Mouse (Mus musculus): ENCODE data around the gene Pcif1.
"Not testable (repeated sequence)": the region's sequence is repeated elsewhere in the genome, so short reads cannot be mapped to it uniquely, and the experiment has no call there.

The Pcif1 gene

DNA sequence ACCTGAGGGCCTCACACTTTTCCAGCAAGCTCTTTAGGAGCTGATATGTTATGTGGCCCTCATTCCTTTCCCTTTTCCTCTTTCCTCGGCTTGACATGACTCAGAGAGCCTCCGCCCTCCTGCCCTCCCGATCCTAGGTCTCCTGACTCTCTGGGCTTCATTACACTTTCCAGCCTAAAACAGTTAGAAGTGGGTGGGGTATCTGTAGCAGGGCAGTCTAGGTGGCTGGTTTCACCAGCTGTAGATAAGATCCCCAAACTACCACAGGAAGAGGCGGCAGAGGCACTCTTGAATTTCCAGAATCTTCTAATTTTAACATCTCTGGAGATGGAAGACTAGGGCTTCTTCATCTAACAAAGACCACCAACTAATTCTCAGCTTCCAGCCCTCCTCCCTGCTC lies 14.5 kb upstream of the Pcif1 start:
- intact Hi-C loops (cut with DNase I) = no loop called here

DNA sequence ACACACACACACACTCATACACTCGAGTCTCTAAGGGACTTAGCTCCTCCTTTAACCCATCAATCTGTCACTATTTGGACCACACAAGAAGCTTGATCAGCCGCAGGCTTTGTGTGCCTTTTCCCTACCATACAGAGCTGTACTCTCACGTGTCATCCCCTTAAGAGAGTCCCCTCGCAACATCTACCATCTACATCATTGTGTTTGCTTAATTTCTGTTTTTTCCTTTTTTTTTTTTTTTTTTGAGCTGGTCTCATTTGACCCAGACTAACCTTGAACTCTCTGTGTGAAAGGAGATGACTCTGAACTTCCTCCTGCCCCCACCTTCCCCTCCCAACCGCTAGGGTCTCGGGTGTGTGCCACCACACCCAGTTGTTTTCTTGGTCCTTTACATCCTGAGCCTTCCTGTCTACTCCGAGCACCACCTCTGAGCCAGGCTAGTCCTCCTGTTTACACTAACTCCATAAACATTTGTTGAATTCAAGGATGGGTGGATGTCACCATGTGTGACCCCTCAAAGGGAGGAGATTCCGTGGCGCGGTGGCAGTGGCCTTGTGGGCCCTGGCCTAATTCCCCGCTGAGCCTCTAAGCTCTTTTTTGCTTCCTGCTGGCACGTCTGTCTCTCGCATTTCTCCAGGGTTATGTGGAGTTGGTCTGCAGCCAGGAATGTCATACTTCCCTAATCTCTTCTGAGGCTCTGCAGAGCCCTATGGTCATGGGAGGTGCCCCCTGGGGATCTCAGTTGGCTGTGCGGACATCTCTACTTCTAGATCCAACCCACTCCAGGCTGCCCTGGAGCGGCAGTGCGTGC lies 12.2 kb upstream of the Pcif1 start:
- intact Hi-C loops (cut with DNase I) = no loop called here

DNA sequence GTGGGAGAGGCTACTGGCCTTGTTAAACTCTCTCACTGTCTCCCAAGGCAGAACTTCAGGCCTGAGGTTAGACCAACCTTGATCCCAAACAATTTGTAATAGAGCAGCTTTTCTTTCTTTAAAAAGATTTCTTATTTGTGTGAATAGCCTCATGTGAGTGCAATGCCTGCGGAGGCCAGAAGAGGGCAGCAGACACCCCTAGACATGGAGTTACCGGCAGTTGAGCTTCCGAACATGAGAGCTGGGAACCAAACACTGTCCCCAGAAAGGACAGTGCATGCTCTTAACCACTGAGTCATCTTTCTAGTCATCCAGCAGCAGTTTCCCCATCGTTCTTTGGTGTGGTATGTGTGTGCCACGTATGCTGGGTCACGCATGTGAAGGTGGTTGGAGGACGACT lies 11.5 kb upstream of the Pcif1 start:
- intact Hi-C loops (cut with DNase I) = no loop called here

DNA sequence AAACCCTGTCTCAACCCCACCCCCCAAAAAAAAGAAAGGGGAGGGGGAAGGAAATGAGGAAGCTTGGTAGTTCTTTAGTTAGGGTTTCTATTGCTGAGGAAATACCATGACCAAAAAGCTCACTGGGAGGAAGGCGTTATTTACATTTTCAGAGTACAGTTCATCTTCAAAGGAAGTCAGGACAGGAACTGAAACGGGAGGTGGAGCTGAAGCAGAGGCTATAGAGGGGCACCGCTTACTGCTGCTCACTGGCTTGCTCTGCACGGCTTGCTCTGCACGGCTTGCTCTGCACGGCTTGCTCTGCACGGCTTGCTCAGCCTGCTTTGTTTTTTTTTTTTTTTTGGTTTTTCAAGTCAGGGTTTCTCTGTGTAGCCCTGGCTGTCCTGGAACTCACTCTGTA lies 10.6 kb upstream of the Pcif1 start:
- intact Hi-C loops (cut with DNase I) = no loop called here

DNA sequence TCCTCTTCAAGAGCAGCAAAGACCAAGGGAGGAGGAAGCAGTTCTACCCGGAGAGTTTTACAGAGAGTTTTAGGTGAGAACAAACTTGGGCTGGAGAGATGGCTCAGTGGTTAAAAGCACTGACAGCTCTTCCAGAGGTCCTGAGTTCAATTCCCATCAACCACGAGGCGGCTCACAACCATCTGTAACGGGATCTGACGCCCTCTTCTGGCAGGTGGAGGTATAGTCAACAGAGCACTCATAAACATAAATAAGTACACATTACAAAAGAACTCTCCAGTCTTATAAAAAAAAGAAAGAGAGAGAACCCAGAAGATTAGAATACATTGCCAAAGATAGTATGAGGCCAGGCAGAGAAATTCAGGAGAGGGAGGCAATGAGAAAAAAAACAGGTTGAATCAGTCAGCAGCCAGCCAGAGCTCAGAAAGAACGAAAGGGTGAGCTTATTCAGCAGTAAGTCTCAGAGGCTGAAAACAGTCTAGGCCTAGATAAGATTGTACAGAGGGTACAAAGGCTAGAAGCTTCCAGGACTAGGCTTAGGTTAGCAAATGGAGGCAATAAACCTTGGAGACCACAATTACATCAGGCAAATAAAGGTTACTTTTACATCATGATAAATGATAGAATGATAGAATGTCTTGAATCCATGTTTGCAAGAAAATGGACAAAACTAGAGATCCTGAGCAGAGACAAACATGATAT lies 7.4 kb upstream of the Pcif1 start:
- intact Hi-C loops (cut with DNase I) = loop anchor here (5.0 kb wide), 1 partner anchor 39 kb away; the partner anchor contains the start of genes Ctsa and Neurl2

DNA sequence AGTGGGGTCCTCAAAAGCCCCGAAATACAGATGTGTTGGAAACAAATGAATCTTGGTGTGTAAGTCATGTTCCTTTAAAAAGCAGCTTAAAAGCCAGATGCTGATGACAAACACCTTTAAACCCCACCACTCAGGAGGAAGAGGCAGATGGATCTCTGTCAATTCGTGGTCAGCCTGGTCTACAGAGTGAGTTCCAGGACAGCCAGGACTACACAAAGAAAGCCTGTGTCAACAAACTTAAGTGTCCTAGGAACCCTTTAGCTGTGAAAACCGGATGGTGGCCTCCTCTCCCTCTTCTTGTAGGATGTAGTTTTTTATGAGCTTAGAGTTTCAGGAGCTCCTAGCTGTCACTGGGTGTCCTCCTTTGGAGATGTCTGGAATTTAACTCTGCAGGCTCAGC lies 5.5 kb upstream of the Pcif1 start:
- intact Hi-C loops (cut with DNase I) = loop anchor here (5.0 kb wide), 1 partner anchor 41 kb away; the partner anchor contains the start of genes Ctsa and Neurl2

DNA sequence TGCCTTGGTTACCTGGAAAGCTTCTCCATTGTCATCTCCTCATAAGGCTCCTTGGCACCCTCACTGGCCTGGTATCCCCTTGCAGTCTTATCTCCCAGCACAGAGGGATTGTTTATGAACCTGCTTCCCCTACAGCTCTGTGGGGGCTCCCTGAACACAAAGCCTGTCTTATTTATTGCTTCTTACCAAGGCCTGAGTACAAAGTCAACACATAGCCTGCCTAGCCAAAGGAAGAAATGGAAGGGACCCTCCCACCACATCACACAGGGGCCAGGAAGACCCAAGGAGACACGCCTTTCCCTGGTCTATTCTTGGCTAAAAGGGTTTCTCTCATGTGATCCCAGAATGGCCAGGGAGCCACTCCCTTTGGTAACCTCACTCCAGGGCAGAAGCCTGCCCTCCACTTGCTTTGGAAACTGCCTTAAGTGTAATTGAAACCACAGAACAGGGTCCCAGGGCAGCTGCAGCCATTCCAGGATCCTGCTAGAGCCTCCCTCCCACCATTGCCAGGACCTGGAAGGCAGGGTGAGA lies 4.8 kb upstream of the Pcif1 start:
- intact Hi-C loops (cut with DNase I) = loop anchor here (5.0 kb wide), 1 partner anchor 42 kb away; the partner anchor contains the start of genes Ctsa and Neurl2

DNA sequence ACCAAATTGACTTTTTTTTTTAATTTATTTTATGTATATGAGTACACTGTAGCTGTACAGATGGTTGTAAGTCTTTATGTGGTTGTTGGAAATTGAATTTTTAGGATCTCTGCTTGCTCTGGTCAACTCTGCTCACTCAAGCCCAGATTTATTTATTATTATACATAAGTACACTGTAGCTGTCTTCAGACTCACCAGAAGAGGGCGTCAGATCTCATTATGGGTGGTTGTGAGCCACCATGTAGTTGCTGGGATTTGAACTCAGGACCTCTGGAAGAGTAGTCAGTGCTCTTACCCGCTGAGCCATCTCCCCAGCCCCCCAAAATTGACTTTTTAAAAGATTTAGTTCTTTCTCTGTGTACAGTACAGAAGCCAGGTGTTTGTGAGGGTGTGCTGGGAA lies 3.5 kb upstream of the Pcif1 start:
- intact Hi-C loops (cut with DNase I) = not testable (repeated sequence)

DNA sequence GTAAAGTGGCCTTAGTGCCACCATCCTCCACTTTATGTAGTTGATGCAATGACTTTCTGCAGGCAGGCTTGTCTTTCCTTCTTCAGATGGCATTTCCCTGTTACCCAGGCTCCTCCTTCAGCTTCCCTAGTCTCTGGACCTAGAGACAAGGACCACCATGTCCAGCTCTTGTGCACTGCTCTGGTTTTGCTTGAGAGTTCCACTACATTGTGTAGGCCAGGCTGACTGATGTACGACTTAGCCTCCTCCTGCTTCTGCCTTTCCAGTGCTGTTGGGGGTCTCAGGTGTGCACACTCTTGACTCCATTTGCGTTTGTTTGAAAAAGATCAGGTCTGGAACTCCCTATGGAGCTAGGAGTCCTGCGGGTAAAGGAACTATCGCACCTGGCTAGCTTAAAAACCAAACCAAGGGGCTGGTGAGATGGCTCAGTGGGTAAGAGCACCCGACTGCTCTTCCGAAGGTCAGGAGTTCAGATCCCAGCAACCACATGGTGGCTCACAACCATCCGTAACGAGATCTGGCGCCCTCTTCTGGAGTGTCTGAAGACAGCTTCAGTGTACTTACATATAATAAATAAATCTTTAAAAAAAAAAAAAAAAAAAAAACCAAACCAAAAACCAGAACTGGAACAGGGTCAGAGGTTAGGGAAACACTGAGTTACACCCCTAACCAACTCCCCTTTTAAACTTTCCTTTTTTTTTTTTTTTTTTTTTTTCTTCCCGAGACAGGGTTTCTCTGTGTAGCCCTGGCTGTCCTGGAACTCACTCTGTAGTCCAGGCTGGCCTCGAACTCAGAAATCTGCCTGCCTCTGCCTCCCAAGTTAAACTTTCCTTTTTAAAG lies 1.5 kb upstream of the Pcif1 start:
- intact Hi-C loops (cut with DNase I) = not testable (repeated sequence)

DNA sequence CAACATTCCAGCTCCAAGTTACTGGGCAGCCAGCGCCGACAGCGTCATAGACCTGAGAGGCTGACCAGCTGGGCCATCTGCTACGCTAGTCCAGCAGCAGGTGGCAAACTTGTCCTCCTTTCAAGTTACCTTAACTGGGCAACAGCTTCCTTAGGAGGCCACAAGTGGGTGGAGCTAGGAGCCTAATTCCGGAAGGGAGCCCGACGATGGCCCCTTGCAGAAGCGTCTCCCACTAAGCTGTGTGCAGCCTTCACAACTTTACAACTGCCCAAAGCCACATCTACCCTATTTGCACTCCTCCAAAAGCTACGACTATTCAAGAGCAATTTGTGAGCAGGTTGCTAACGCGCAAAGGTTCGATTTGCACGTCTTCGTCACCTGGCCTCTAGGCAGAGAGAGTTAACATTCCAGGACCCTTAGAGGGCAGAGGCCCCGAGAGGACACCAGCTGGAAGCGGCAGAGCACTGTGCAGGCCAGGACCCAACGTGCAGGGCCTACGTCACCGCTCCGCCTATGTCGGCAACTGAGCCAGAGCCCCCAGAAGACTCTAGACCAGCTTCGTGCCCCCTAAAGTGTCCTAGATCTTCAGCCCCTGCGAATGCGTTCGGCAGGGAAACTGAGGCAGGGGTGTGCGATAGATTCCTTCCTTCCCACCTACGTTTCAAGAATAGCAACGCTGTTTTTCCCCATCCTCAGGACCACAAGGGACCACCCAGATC lies 436 bp upstream of the Pcif1 start:
- intact Hi-C loops (cut with DNase I) = no loop called here

DNA sequence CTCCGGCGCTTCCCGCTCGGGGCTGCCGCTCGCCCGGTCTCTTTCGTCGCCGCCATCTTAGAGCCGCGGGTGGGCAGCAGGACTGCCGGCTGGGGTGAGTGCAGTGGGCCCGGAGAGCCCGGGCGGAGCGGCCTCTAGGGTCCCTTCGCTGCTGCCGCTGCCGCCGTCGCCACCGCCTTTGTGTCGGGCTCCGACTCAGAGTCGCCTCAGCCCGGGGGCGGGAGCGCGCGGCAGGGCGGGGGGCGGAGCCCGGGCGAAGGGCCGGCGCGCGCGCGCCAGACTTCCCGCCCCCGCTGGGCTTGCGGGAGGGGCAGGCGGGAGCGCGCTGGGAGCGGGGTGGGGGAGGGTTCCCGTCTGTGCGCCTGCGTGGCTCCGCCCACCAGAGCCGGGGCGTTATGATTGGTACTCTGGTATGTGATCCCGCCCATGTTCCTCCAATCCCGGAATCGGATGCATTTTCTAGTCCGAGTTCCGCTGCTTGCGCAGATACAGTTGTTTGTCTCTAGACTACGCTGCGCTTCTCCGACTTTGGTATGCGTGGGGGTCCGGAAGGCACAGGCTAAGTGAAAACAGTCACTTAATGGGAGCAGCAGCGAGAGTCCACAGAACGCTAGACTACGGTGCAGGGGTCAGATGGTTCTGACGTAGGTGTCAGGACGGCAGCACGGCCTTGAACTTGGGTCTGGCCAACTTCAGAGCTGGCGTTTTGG lies 619 bp downstream of the Pcif1 start:
- intact Hi-C loops (cut with DNase I) = no loop called here

DNA sequence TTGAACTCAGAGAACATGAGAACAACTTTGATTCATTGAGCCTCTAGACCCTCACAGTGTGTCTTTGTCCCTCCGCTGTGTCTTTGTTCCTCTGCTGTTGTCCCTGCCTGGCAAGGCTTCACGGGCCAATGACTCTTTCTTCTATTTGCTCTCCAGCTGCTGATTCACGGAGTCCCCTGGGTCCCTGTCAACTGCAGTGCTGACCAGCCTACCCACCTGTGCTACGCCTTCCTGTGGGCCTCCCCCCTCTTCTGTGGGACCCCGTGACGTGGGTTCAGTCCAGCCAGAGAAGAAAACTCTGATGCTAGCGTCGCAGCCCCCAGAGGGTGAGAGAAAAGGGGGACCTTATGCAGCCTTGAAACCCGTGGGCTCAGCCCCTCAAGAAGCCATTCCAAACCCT lies 3.5 kb downstream of the Pcif1 start:
- intact Hi-C loops (cut with DNase I) = no loop called here

DNA sequence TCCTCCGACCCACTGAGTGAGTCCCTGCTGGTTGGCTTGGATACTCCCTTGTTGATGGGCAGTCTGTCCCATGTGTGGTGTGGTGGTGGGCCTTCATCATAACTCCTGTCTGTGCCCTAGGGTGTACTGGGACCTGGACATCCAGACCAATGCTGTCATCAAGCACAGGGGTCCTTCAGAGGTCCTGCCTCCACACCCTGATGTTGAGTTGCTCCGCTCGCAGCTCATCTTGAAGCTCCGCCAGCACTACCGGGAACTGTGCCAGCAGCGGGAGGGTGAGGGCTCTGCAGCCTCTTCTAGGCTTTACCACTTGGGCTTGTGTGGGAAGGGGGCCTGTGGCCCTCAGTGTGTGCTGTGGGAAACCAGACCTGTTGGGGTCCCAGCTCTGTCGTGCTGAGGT lies 6.7 kb downstream of the Pcif1 start:
- intact Hi-C loops (cut with DNase I) = no loop called here

DNA sequence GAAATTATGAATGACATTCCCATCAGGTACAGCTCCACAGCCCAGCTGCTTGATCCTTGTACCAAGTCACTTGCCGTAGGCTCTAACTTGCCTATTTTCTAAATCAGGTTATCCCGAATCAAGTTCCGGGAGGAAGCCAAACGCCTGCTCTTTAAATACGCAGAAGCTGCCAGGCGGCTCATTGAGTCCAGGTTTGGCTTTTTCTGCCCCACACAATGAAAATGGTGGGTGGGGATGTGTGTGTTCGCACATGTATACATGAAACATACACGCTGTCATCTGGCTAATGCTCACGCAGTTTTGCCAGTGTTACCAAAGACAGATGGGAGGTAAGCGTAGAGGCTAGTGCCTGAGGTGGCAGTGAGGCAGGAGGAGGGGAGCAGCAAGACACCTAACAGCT lies 7.5 kb downstream of the Pcif1 start:
- intact Hi-C loops (cut with DNase I) = no loop called here

DNA sequence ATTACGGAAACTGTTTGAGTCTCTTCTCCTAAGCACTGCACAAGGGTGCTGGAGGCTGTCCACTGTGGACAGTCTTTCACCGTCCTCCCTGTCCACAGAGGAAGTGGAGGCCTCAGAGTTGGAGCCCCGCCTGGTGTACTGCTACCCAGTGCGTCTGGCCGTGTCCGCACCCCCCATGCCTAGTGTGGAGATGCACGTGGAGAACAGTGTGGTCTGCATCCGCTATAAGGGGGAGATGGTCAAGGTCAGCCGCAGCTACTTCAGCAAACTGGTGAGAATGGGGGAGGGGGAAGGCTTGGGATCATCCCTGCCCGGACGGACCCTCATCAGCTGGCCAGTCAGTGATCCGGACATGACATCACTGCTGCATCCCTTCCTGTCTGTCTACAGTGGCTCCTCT lies 9.9 kb downstream of the Pcif1 start:
- intact Hi-C loops (cut with DNase I) = no loop called here

DNA sequence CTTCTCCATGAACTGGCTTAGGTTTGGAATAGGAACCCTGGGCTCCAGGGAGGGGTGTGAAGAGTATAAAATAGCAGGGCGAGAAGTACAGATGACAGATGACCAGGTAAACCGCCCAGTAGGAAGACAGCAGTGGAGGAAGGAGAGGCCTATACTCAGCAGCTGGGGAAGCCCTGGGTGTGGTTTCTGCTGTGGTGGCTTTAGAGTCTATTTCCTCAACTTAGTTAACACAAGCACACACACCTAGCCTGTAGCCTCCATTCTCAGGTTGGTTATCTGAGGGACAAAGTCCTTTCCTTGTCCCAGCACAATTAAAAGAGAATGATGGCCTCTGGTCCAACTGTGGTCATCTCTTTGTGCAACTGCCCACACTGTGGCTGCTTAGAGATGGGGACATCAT lies 10.9 kb downstream of the Pcif1 start:
- intact Hi-C loops (cut with DNase I) = no loop called here

DNA sequence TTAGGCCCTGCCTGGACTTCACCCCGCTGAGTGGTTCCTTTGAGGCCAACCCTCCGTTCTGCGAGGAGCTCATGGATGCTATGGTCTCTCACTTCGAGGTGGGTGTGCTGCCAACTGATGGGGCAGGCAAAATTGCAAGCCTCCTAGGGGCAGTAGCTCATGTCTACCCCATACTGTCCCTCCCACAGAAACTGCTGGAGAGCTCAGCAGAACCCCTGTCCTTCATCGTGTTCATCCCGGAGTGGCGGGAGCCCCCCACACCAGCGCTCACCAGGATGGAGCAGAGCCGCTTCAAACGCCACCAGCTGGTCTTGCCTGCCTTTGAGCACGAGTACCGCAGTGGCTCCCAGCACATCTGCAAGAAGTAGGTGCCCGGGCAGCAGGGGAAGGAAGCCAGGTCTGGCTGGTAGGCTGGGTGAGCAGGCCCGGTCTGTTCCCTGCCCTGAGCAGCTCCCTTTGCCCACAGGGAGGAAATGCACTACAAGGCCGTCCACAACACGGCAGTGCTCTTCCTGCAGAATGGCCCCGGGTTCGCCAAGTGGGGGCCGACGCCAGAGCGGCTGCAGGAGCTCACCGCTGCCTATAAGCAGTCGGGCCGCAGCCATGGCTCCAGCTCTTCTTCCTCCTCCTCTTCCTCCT lies 11.4 kb downstream of the Pcif1 start:
- intact Hi-C loops (cut with DNase I) = no loop called here

DNA sequence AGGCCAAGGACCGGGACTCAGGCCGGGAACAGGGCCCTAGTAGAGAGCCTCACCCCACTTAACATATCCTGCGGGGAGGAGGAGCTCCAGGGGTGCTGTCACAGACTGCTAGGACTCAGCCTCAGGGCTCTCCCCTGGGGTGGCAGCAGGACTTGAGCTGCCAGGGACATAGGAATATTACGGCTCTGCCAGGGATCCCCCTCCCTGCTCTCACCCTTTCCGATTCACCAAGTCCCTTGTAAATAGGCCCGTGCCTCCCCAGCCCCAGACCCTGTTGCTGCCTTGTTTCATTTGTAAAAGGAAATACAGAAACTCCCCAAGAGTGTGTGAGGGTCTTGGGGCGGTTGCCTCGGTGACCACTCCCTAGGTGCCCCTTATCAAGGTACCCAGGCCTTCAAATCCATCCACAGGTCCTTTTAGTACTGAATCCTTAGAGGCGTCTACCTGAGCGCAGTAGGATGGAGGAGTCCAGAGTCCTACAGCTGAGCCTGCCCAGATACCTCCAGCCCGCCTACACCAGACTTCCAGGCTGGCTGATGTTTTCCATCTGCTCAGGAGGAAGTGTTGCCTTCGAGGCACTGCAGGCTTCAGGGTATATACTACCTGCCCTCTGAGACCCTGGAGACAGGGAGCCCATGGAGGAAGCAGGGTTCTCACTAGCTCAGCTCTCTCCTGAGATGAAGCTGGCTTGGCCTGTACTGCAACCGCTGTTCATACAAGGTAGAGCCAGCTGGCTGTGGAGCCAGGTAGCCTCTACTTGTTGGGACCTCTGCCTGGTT lies 12.1 kb downstream of the Pcif1 start:
- intact Hi-C loops (cut with DNase I) = no loop called here

Measured in adrenal gland (tissue).